Mouse (Mus musculus) C2C12 (cell line): ENCODE data around the gene Rptor. TPM values are rescaled to one million over a fixed set of nuclear protein-coding genes. Genes with fewer than 3 reads are reported as not detected.

ENCODE experiments used
- H3K27me3 ChIP-seq: one replicate; pipeline ENCODE4 v1.6.1; 2011; ENCODE audit not compliant: control insufficient read depth, insufficient read depth, insufficient read length
- H3K36me3 ChIP-seq: one replicate; pipeline ENCODE4 v1.6.1; 2011; ENCODE audit not compliant: control insufficient read depth, insufficient read depth
- H3K4me3 ChIP-seq: one replicate; pipeline ENCODE4 v1.5.1; 2011; ENCODE audit warnings: mild to moderate bottlenecking, control low read depth; ENCODE audit not compliant: poor library complexity, insufficient read depth, severe bottlenecking
- H3K79me2 ChIP-seq: one replicate; pipeline ENCODE4 v1.6.1; 2011; ENCODE audit not compliant: control insufficient read depth, insufficient read depth
- H3K79me3 ChIP-seq: one replicate; pipeline ENCODE4 v1.6.1; 2011; ENCODE audit warnings: low read depth, control low read depth
- H3ac ChIP-seq: one replicate; pipeline ENCODE3; 2011; ENCODE audit warnings: low read depth; ENCODE audit not compliant: control insufficient read depth, insufficient read length
- CEBPB ChIP-seq: IDR thresholded peaks from one replicate; pipeline ENCODE4 v1.6.1; 2011; ENCODE audit warnings: low read depth, mild to moderate bottlenecking, control low read depth, moderate library complexity
- CTCF ChIP-seq: IDR thresholded peaks from one replicate; pipeline ENCODE4 v1.5.1; 2011; ENCODE audit not compliant: control insufficient read depth, insufficient read depth, insufficient read length
- FOSL1 ChIP-seq: IDR thresholded peaks from one replicate; pipeline ENCODE4 v1.8.0; 2011; ENCODE audit warnings: mild to moderate bottlenecking, low read length; ENCODE audit not compliant: poor library complexity, insufficient read depth, severe bottlenecking
- MAX ChIP-seq: IDR thresholded peaks from one replicate; pipeline ENCODE4 v1.6.1; 2011; ENCODE audit warnings: mild to moderate bottlenecking, control low read depth
- MYOD1 ChIP-seq: IDR thresholded peaks from one replicate; pipeline ENCODE4 v1.6.1; 2011; ENCODE audit warnings: low read depth; ENCODE audit not compliant: control insufficient read depth, insufficient read length
- MYOG ChIP-seq: IDR thresholded peaks from one replicate; pipeline ENCODE4 v1.6.1; 2011; ENCODE audit not compliant: control insufficient read depth, insufficient read length; ENCODE audit errors: extremely low read depth
- USF1 ChIP-seq: IDR thresholded peaks from one replicate; pipeline ENCODE4 v1.6.1; 2011; ENCODE audit warnings: low read depth, mild to moderate bottlenecking, control low read depth, moderate library complexity
- polyA plus RNA-seq: library from polyadenylated mRNA; unstranded; fragments of >200 nt; fragmentation: generic; extraction: Trizol; gene quantifications from one replicate; pipeline ENCODE4 v1.2.1, GENCODE M21; 2012; ENCODE audit warnings: missing spikeins

Gene Rptor
- polyA plus RNA-seq, 1 experiment: 34.8 TPM

GRCm38 (mm10) chr11:119644140-119644539, 41.4 kb downstream of the Rptor start:
- Histone ChIP-seq H3K79me2 (peaks cover 100% of the 10 kb centered on the region), H3K27me3 (no peaks in the 10 kb centered on the region), H3ac (no peak overlapping the region), H3K36me3 (no peaks in the 10 kb centered on the region), H3K79me3 (peaks cover 85% of the 10 kb centered on the region), H3K4me3 (no peak overlapping the region)
- TF ChIP-seq MYOD1 (no peak), MYOG (no peak), MAX (no peak), CTCF (no peak), FOSL1 (no peak), USF1 (no peak), CEBPB (no peak)

- Histone ChIP-seq H3K27me3 (no peaks in the 10 kb centered on the region), H3K36me3 (no peaks in the 10 kb centered on the region), H3ac (no peak overlapping the region), H3K79me3 (peaks cover 87% of the 10 kb centered on the region), H3K4me3 (no peak overlapping the region), H3K79me2 (peaks cover 100% of the 10 kb centered on the region)
- TF ChIP-seq USF1 (no peak), MYOG (no peak), CTCF (no peak), CEBPB (no peak), FOSL1 (no peak), MYOD1 (no peak), MAX (no peak)
Measured at GRCm38 (mm10) chr11:119644612-119645379, 42.1 kb downstream of the Rptor start.

- TF ChIP-seq CEBPB: no peak
- no peak for TF ChIP-seq MAX
- no peak for TF ChIP-seq CTCF
- no peak for TF ChIP-seq MYOD1
- TF ChIP-seq MYOG: no peak
- TF ChIP-seq USF1: no peak
- no peak for TF ChIP-seq FOSL1
- Histone ChIP-seq H3ac (no peak overlapping the region), H3K4me3 (no peak overlapping the region), H3K79me3 (peaks cover 78% of the 10 kb centered on the region), H3K27me3 (no peaks in the 10 kb centered on the region), H3K36me3 (no peaks in the 10 kb centered on the region), H3K79me2 (peaks cover 98% of the 10 kb centered on the region)
Measured at GRCm38 (mm10) chr11:119650456-119650855, 47.8 kb downstream of the Rptor start.

- Histone ChIP-seq H3K4me3 (no peak overlapping the region), H3K79me2 (peaks cover 98% of the 10 kb centered on the region), H3ac (no peak overlapping the region), H3K79me3 (peaks cover 77% of the 10 kb centered on the region), H3K27me3 (no peaks in the 10 kb centered on the region), H3K36me3 (peaks cover 4% of the 10 kb centered on the region)
- TF ChIP-seq MAX (no peak), CTCF (no peak), MYOD1 (no peak), MYOG (no peak), FOSL1 (no peak), CEBPB (no peak), USF1 (no peak)
Measured at GRCm38 (mm10) chr11:119653336-119653735, 50.6 kb downstream of the Rptor start.

- Histone ChIP-seq H3K4me3 (no peak overlapping the region), H3K27me3 (no peaks in the 10 kb centered on the region), H3K79me2 (peaks cover 98% of the 10 kb centered on the region), H3K79me3 (peaks cover 66% of the 10 kb centered on the region), H3ac (no peak overlapping the region), H3K36me3 (peaks cover 7% of the 10 kb centered on the region)
- TF ChIP-seq CTCF: no peak
Measured at GRCm38 (mm10) chr11:119657534-119657933, 54.8 kb downstream of the Rptor start.

- Histone ChIP-seq H3K4me3 (no peak overlapping the region), H3K79me2 (peaks cover 98% of the 10 kb centered on the region), H3ac (no peak overlapping the region), H3K79me3 (peaks cover 72% of the 10 kb centered on the region), H3K36me3 (peaks cover 7% of the 10 kb centered on the region), H3K27me3 (no peaks in the 10 kb centered on the region)
- TF ChIP-seq CTCF: no peak
- no peak for TF ChIP-seq CEBPB
- no peak for TF ChIP-seq MAX
- no peak for TF ChIP-seq USF1
- TF ChIP-seq FOSL1: no peak
- no peak for TF ChIP-seq MYOD1
- TF ChIP-seq MYOG: no peak
Measured at GRCm38 (mm10) chr11:119659296-119659695, 56.6 kb downstream of the Rptor start.
